Mouse (Mus musculus) spleen, adult 12 weeks (tissue): Measurements from ENCODE around the gene Zfp61.

Source experiments
- DNase-seq: peaks from one replicate; pipeline ENCODE4 v3.0.0; 2022; ENCODE audit warnings: low spot score

Zfp61 gene

GRCm38 (mm10) chr7:24260000-24260312 is 41.1 kb downstream of the Zfp61 start:
- DNase-seq, result no peak

GRCm38 (mm10) chr7:24259306-24259999 is 41.6 kb downstream of the Zfp61 start:
- no peak for DNase-seq

- DNase-seq, result no peak
These were observed 46.2 kb downstream of the Zfp61 start, which contains the start of gene Zfp108 for GRCm38 (mm10) chr7:24254633-24255474. TSS of gene Zfp108 (plus strand) at chr7:24254794.

GRCm38 (mm10) chr7:24253779-24254615 is 47.0 kb downstream of the Zfp61 start:
- DNase-seq, result no peak
